Mouse (Mus musculus) megakaryocyte, adult 5-6 weeks (primary cell): ENCODE data around the gene Fn1. TPM values are rescaled to one million over a fixed set of nuclear protein-coding genes. Genes with fewer than 3 reads are reported as not detected.

Source experiments
- ATAC-seq: 2 replicates; pipeline ENCODE4 v1.8.0; 2016; ENCODE audit warnings: mild to moderate bottlenecking, inconsistent platforms; ENCODE audit not compliant: poor library complexity, severe bottlenecking
- total RNA-seq, 2 experiments: library from RNA; stranded (forward) in 1 of 2; stranded (reverse) in 1 of 2; fragments of 153-499, 151-499 nt in 1 of 2; fragments of 221-1000, 200-1000 nt in 1 of 2; gene quantifications; 2 replicates each; pipeline versions ENCODE4 v1.2.3 to v1.2.4; 2015 to 2017

Gene Fn1
- total RNA-seq, 2 experiments from 2014 or later = 1,132 to 1,924 TPM

DNA sequence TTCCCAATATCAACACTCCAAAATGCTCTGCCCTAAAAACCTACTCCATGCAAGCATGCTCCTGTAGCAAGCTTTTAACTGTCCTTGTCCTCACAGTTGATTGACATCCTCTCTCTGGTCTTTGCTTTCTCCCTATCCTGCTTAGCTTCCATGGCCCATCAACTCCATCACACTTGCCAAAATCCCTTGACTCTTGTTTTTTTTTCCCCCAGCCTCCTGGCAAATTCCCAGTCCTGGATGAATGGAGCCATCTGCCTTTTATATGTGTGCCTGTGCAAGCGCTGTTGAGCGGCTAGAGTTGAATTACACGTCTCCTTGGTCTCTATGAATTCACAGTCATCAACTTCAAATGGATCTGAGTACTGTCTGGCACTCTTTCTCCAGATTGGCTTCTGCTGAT, 112.6 kb downstream of the Fn1 start:
- ATAC-seq = no peak

DNA sequence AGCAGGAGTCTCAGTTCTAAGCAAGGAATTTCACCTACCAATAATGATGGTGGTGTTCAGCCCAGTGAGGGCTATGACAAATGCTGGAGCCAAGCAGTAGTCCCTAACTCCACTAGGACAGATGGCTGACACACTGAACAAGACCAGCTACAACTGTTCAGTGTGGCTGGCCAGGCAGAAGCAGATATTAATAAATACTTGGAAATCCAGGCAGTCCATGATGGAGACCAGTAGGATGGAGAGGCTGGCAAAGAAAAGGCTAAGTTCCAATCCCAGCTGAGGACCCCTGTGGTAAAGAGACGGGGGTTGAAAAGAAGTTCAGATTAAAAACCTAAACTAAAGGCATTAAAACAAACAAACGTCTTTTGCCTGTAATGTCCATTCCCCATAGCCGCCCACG, 113.4 kb downstream of the Fn1 start:
- ATAC-seq = no peak

Other genes with a start within 250 kb of the Fn1 start
- not detected in 2 replicates for gene Abca12, start 238.3 kb downstream of the Fn1 start, total RNA-seq (2015)
- not detected in 2 replicates for gene Abca12, start 238.3 kb downstream of the Fn1 start, total RNA-seq (2017)
- gene Atic, start 96.0 kb downstream of the Fn1 start, total RNA-seq (2015) = 45.4 and 47.9 TPM in 2 replicates
- 113 and 115 TPM in 2 replicates for gene Atic, start 96.0 kb downstream of the Fn1 start, total RNA-seq (2017)